Mouse (Mus musculus): ENCODE measurements around the gene Sema4d.

GRCm38 (mm10) chr13:51793948-51794347 is 401 bp upstream of the Sema4d start:
- TF ChIP-seq CHD2 (IDR thresholded peaks at IDR 0.05; ENCODE audit: low read depth, low read length) (no peak), ZNF384 (IDR thresholded peaks at IDR 0.05; ENCODE audit: low read depth, low read length) (no peak), HCFC1 (IDR thresholded peaks at IDR 0.05; ENCODE audit: borderline replicate concordance, insufficient read depth, low read length) (no peak)
